Mouse (Mus musculus) CH12F3 (cell line): ENCODE results near the gene Mdga1.

Experiments used
- in situ Hi-C: fragments of 300-500 bp; cut with MboI; formaldehyde crosslinking; loops from 2 replicates; pipeline ENCODE4 v1.14.3; 2020; ENCODE audit warnings: low sequenced_read_pairs

Gene Mdga1

GRCm38 (mm10) chr17:29970037-29970555 lies at the start of gene Mdga1:
Gene Mdga1, minus strand, starts transcription at chr17:29970087.
- in situ Hi-C loops: no loop called here

GRCm38 (mm10) chr17:30018927-30019610 lies 49.2 kb upstream of the Mdga1 start:
- in situ Hi-C loops: no loop called here

- in situ Hi-C loops: no loop called here
Observed at GRCm38 (mm10) chr17:30014660-30015059, 44.8 kb upstream of the Mdga1 start.

- in situ Hi-C loops: no loop called here
Observed at GRCm38 (mm10) chr17:30008392-30008791, 38.5 kb upstream of the Mdga1 start.

GRCm38 (mm10) chr17:30007883-30008282 lies 38.0 kb upstream of the Mdga1 start:
- in situ Hi-C loops: no loop called here

- in situ Hi-C loops: no loop called here
Observed at GRCm38 (mm10) chr17:30006877-30007276, 37.0 kb upstream of the Mdga1 start.

GRCm38 (mm10) chr17:30005451-30005941 lies 35.6 kb upstream of the Mdga1 start:
- in situ Hi-C loops: no loop called here

GRCm38 (mm10) chr17:30005103-30005443 lies 35.2 kb upstream of the Mdga1 start:
- in situ Hi-C loops: no loop called here

GRCm38 (mm10) chr17:30004203-30005102 lies 34.6 kb upstream of the Mdga1 start, which contains the start of gene Zfand3:
Gene Zfand3, plus strand, starts transcription at chr17:30004733.
- in situ Hi-C loops: no loop called here

GRCm38 (mm10) chr17:29998566-29999295 lies 28.8 kb upstream of the Mdga1 start:
- in situ Hi-C loops: no loop called here

GRCm38 (mm10) chr17:29997726-29998125 lies 27.8 kb upstream of the Mdga1 start:
- in situ Hi-C loops: no loop called here

GRCm38 (mm10) chr17:29995986-29996385 lies 26.1 kb upstream of the Mdga1 start:
- in situ Hi-C loops: no loop called here

GRCm38 (mm10) chr17:29994459-29994858 lies 24.6 kb upstream of the Mdga1 start:
- in situ Hi-C loops: no loop called here

- in situ Hi-C loops: no loop called here
Observed at GRCm38 (mm10) chr17:29994011-29994410, 24.1 kb upstream of the Mdga1 start.

GRCm38 (mm10) chr17:29993488-29993887 lies 23.6 kb upstream of the Mdga1 start:
- in situ Hi-C loops: no loop called here

- in situ Hi-C loops: no loop called here
Observed at GRCm38 (mm10) chr17:29990845-29991244, 21.0 kb upstream of the Mdga1 start.

GRCm38 (mm10) chr17:29990136-29990535 lies 20.2 kb upstream of the Mdga1 start:
- in situ Hi-C loops: no loop called here

GRCm38 (mm10) chr17:29989653-29990052 lies 19.8 kb upstream of the Mdga1 start:
- in situ Hi-C loops: no loop called here

- in situ Hi-C loops: no loop called here
Observed at GRCm38 (mm10) chr17:29988141-29988540, 18.3 kb upstream of the Mdga1 start.

GRCm38 (mm10) chr17:29985534-29985933 lies 15.6 kb upstream of the Mdga1 start:
- in situ Hi-C loops: no loop called here

GRCm38 (mm10) chr17:29984931-29985330 lies 15.0 kb upstream of the Mdga1 start:
- in situ Hi-C loops: no loop called here
